Mouse (Mus musculus) midbrain, embryonic 16.5 days (tissue): Measurements from ENCODE around the gene Aldoart2. TPM values are rescaled to one million over a fixed set of nuclear protein-coding genes. Genes with fewer than 3 reads are reported as not detected.
A peak's percentile ranks its signal among the peaks of the same experiment; 100 is the strongest.

Experiments used
- ATAC-seq: fragments of 200-750 bp; cut with Nextera tagmentation; 2 replicates; pipeline ENCODE4 v1.8.0; 2017; ENCODE audit warnings: moderate TSS enrichment
- H3K27ac ChIP-seq: fragments of 300-500 bp; sonication (generic); 2 replicates; pipeline ENCODE4 v1.5.1; 2014; ENCODE audit warnings: mild to moderate bottlenecking, low read length, mixed read lengths
- H3K27me3 ChIP-seq: fragments of 300-500 bp; sonication (generic); 2 replicates; pipeline ENCODE4 v1.6.1; 2014; ENCODE audit warnings: low read depth, low read length, mixed read lengths; ENCODE audit not compliant: control insufficient read depth, insufficient read depth
- H3K36me3 ChIP-seq: fragments of 300-500 bp; sonication (generic); 2 replicates; pipeline ENCODE4 v1.6.1; 2014; ENCODE audit warnings: mild to moderate bottlenecking, low read length, moderate library complexity, mixed read lengths; ENCODE audit not compliant: control insufficient read depth, insufficient read depth
- H3K4me1 ChIP-seq: fragments of 300-500 bp; sonication (generic); 2 replicates; pipeline ENCODE4 v1.6.1; 2014; ENCODE audit warnings: mild to moderate bottlenecking, low read length, mixed read lengths; ENCODE audit not compliant: control insufficient read depth, insufficient read depth
- H3K4me2 ChIP-seq: fragments of 300-500 bp; sonication (generic); 2 replicates; pipeline ENCODE4 v1.6.1; 2014; ENCODE audit warnings: mild to moderate bottlenecking, low read length, mixed read lengths
- H3K4me3 ChIP-seq: fragments of 300-500 bp; sonication (generic); 2 replicates; pipeline ENCODE4 v1.5.1; 2014; ENCODE audit warnings: low read depth, mild to moderate bottlenecking, low read length, moderate library complexity, mixed read lengths
- H3K9ac ChIP-seq: fragments of 300-500 bp; sonication (generic); 2 replicates; pipeline ENCODE4 v1.6.1; 2014; ENCODE audit warnings: low read depth, low read length, mixed read lengths
- H3K9me3 ChIP-seq: fragments of 300-500 bp; sonication (generic); replicated peaks from 2 replicates; pipeline ENCODE4 v1.6.1; 2014; ENCODE audit warnings: mild to moderate bottlenecking, low read length, mixed read lengths; ENCODE audit not compliant: control insufficient read depth, poor library complexity, severe bottlenecking
- WGBS: fragments of 180-500 bp; shearing (Covaris S2); extraction: QIAGEN DNeasy Blood & Tissue Kit; methylation state at CpG from one replicate; pipeline ENCODE4 v1.1.7; 2014; 5-methylcytosine and 5-hydroxymethylcytosine counted together
- polyA plus RNA-seq: library from polyadenylated mRNA; unstranded; fragments of >200 nt; fragmentation: Nextera tagmentation; extraction: Ambion mirVana; gene quantifications from 2 replicates; pipeline ENCODE4 v1.2.1, GENCODE M21; 2015

Gene Aldoart2
- polyA plus RNA-seq, 1 experiment from 2014 or later, result not detected

GRCm38 (mm10) chr12:55600503-55600994, 35.5 kb downstream of the Aldoart2 start:
- peaks cover 24% of the 10 kb centered on the region for H3K4me1 ChIP-seq
- no peaks in the 10 kb centered on the region for H3K36me3 ChIP-seq
- H3K27ac ChIP-seq, result no peak overlapping the region
- 5% methylated on average over 42 of the region's 42 CpGs for WGBS
- peak overlapping the region; percentile 45 for H3K4me3 ChIP-seq
- H3K9ac ChIP-seq, result no peak overlapping the region
- no peak; the same call in 1 of the 2 replicates for ATAC-seq
- peaks cover 43% of the 10 kb centered on the region for H3K27me3 ChIP-seq
- peak overlapping the region; percentile 97 for H3K4me2 ChIP-seq
- H3K9me3 ChIP-seq, result no peaks in the 10 kb centered on the region

DNA sequence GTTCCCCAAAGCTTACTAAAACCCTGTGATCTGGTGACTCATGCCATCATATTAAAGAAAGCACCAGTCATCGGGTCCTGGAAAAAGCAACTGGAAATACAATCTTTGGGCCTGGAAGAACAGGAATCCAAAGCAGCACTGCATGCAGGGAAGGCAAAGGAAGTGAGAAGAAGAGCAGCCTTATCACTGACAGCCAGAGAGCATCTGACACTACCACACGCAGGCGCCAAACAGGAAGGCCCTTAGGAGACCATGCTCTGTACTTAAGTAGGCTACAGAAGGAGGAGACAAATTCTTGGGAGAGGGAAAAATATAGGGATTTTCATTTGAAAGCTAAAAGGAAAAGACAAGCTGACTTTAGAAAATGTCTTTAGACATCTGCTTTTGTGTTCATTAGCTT, 39.4 kb downstream of the Aldoart2 start:
- no peak for ATAC-seq
- 79% methylated on average over 3 of the region's 3 CpGs for WGBS
- Histone ChIP-seq H3K9ac (no peak overlapping the region), H3K4me3 (no peak overlapping the region), H3K4me2 (no peak overlapping the region), H3K36me3 (no peaks in the 10 kb centered on the region), H3K27ac (no peak overlapping the region), H3K4me1 (peaks cover 10% of the 10 kb centered on the region), H3K27me3 (peaks cover 16% of the 10 kb centered on the region), H3K9me3 (no peaks in the 10 kb centered on the region)

DNA sequence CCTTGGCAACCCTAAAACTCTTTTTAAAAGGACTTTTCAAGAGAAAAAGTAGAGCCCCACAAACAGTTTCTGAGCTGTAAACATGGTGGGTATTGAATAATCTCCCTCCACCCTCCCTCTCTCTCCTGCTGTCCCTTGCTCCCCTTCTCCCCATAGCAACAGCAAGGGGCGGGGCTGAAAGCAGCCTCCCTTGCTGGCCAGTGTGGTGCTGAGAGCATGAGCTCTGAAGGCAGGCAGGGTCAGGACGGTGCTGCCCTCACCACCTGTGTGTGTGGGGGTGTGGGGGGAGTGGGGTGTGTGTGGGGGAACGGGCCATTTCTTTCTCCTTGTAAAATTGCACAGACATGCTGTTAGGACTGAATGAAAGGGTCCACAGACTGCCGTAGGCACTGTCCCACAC, 42.9 kb downstream of the Aldoart2 start:
- Histone ChIP-seq H3K36me3 (0 out of 2 replicates have a peak, but pooled peaks cover 4% of the 10 kb centered on the region), H3K4me2 (no peak overlapping the region), H3K27ac (no peak overlapping the region), H3K27me3 (no peaks in the 10 kb centered on the region), H3K9me3 (no peaks in the 10 kb centered on the region), H3K4me3 (no peak overlapping the region), H3K9ac (no peak overlapping the region), H3K4me1 (no peaks in the 10 kb centered on the region)
- ATAC-seq, result no peak
- WGBS, result 25% methylated on average over 4 of the region's 4 CpGs

- no peak overlapping the region for H3K4me2 ChIP-seq
- no peaks in the 10 kb centered on the region for H3K4me1 ChIP-seq
- H3K9me3 ChIP-seq, result no peaks in the 10 kb centered on the region
- ATAC-seq, result no peak
- H3K9ac ChIP-seq, result no peak overlapping the region
- no peak overlapping the region for H3K4me3 ChIP-seq
- no peaks in the 10 kb centered on the region for H3K27me3 ChIP-seq
- 0 out of 2 replicates have a peak, but pooled peaks cover 4% of the 10 kb centered on the region for H3K36me3 ChIP-seq
- no peak overlapping the region for H3K27ac ChIP-seq
- 78% methylated on average over 2 of the region's 2 CpGs for WGBS
Observed at GRCm38 (mm10) chr12:55610812-55611211, 45.8 kb downstream of the Aldoart2 start.

Other genes starting within 250 kb of the Aldoart2 start
- 401 and 405 TPM in 2 replicates for gene Psma6, start 181.0 kb upstream of the Aldoart2 start, polyA plus RNA-seq
- gene Nfkbia, start 72.6 kb upstream of the Aldoart2 start, polyA plus RNA-seq, result 55.2 and 64.3 TPM in 2 replicates
- gene Insm2, start 34.2 kb downstream of the Aldoart2 start, polyA plus RNA-seq, result 1.0 and 1.5 TPM in 2 replicates